Mouse (Mus musculus) left cerebral cortex, postnatal 36 days (tissue): ENCODE results near the gene Olfr1286. TPM values are rescaled to one million over a fixed set of nuclear protein-coding genes. Genes with fewer than 3 reads are reported as not detected.

Source experiments
- DNase-seq, 2 experiments: peaks; one replicate each; pipeline ENCODE4 v3.0.0; 2021 to 2022; ENCODE audit warnings: low spot score in 2 of 2, mixed read lengths in 1 of 2
- intact Hi-C: fragments of 180-260 bp; cut with DNase I; formaldehyde crosslinking; loops from one replicate; pipeline ENCODE4 v1.15.1; 2025
- total RNA-seq, 2 experiments: library from RNA; stranded (reverse); gene quantifications; 2 replicates each; pipeline ENCODE4 v1.2.3; 2021

Olfr1286 gene
- not detected for total RNA-seq

DNA sequence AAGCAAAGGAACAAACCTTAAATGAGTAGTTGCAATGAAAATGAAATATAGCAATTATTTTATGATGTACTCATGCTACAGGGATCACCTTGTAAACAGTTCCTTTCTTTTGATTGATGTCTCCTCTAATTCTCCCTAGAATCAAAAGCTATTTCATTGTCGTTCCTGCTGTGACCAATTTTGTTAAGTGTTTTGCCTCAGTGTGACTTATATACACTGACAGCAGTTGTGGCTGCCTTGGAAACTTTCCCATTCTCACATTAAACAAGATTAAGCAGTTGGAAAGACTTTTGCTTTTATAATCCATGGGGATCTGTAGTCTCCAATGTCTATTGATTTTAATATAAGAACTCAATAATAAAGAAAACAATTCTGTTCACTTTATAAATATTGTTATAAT, at the start of gene Olfr1286:
Gene Olfr1286, minus strand, starts transcription at position 185 of the 400 bp plus-strand sequence.
- intact Hi-C loops = no loop called here
- DNase-seq = no peak

DNA sequence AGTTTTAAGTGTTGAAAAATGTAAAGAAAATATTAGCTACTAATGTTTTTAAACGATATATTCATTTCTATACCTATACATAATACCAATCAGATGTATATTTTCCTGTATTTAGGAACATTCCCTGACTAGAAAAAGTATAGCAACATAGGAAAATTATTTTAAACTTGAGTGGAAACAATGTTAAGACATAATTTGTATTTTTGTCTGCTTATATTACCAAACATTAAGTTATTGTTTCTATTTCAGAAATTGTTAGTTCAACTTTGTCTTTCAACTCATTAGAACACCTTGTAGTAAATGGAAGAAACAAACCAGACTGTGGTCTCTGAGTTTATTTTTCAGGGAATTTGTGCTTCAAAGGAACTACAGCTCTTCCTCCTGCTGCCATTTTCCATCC, 25.9 kb upstream of the Olfr1286 start, which contains the start of gene Olfr1287:
Gene Olfr1287, plus strand, starts transcription at position 301 of the 400 bp plus-strand sequence.
- DNase-seq = no peak
- intact Hi-C loops = no loop called here

DNA sequence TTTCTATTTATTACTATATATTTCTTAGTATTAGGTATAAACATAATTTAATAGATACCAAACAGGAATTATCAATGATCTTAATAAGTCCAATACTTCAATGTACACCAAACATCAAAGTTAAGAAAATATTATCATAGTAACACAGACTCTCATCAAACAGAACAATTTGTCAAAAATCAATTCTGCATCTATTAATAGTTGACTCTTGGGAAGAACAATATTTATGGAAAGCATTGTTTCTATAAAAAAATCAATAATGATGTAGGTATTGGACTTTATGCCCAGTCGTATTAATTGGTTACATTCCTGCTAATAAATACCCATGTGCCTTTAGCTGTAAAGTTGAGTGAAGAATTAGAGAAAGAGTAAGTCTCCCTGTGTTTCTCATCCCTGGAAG, 47.7 kb downstream of the Olfr1286 start, which contains the start of gene Olfr1284:
Gene Olfr1284, plus strand, starts transcription at position 301 of the 400 bp plus-strand sequence.
- intact Hi-C loops = no loop called here
- DNase-seq = no peak

Other genes with a start within 250 kb of the Olfr1286 start
- not detected for gene 4930430A15Rik, start 193.5 kb downstream of the Olfr1286 start, total RNA-seq
- not detected for gene Olfr1275, start 187.8 kb downstream of the Olfr1286 start, total RNA-seq
- not detected for gene Olfr1276, start 168.6 kb downstream of the Olfr1286 start, total RNA-seq
- not detected for gene Olfr1277, start 149.0 kb downstream of the Olfr1286 start, total RNA-seq
- gene Olfr1278, start 133.0 kb downstream of the Olfr1286 start, total RNA-seq = not detected
- not detected for gene Olfr1279, start 122.5 kb downstream of the Olfr1286 start, total RNA-seq
- not detected for gene Olfr1280, start 109.1 kb downstream of the Olfr1286 start, total RNA-seq
- not detected for gene Olfr1281, start 96.6 kb downstream of the Olfr1286 start, total RNA-seq
- not detected for gene Olfr1282, start 87.0 kb downstream of the Olfr1286 start, total RNA-seq
- gene Olfr1283, start 56.3 kb downstream of the Olfr1286 start, total RNA-seq = not detected
- not detected for gene Olfr1284, start 47.6 kb downstream of the Olfr1286 start, total RNA-seq
- gene Olfr1287, start 26.0 kb upstream of the Olfr1286 start, total RNA-seq = not detected
- gene Olfr1288, start 51.0 kb upstream of the Olfr1286 start, total RNA-seq = not detected
- not detected for gene Olfr1289, start 57.7 kb upstream of the Olfr1286 start, total RNA-seq
- not detected for gene Olfr1290, start 70.7 kb upstream of the Olfr1286 start, total RNA-seq
- gene Olfr1291-ps1, start 74.1 kb upstream of the Olfr1286 start, total RNA-seq = not detected
- not detected for gene Olfr1293-ps, start 102.1 kb upstream of the Olfr1286 start, total RNA-seq
- gene Olfr1294, start 117.2 kb upstream of the Olfr1286 start, total RNA-seq = not detected
- not detected for gene Olfr1295, start 146.6 kb upstream of the Olfr1286 start, total RNA-seq
- gene Olfr1297, start 203.4 kb upstream of the Olfr1286 start, total RNA-seq = not detected
- not detected for gene Olfr1298, start 226.1 kb upstream of the Olfr1286 start, total RNA-seq
- not detected for gene Olfr1299, start 238.3 kb upstream of the Olfr1286 start, total RNA-seq